Mouse (Mus musculus): ENCODE results near the gene Gm10803. TPM values are rescaled to one million over a fixed set of nuclear protein-coding genes. Genes with fewer than 3 reads are reported as not detected.

Gm10803 gene
- not detected for polyA plus RNA-seq (2017; shearing (Covaris generic))

GRCm38 (mm10) chr2:93560268-93560667 lies at the start of gene Gm10803:
Gene Gm10803 (plus strand): TSS chr2:93560568.

Other genes starting within 250 kb of the Gm10803 start
- gene Tspan18, start 226.1 kb upstream of the Gm10803 start, polyA plus RNA-seq (2017; shearing (Covaris generic)) = 0.07 TPM
- gene Cd82, start 97.4 kb upstream of the Gm10803 start, polyA plus RNA-seq (2017; shearing (Covaris generic)) = 777 TPM
- not detected for gene Alx4, start 81.8 kb downstream of the Gm10803 start, polyA plus RNA-seq (2017; shearing (Covaris generic))

Data from CD4-positive, CD25-positive, alpha-beta regulatory T cell, adult 9 weeks (primary cell).